Mouse (Mus musculus): Measurements from ENCODE around the gene Foxk1. TPM values are rescaled to one million over a fixed set of nuclear protein-coding genes. Genes with fewer than 3 reads are reported as not detected.

The Foxk1 gene
- total and polyA plus RNA-seq, 3 experiments: 8.2 to 20.2 TPM; not detected in 1

DNA sequence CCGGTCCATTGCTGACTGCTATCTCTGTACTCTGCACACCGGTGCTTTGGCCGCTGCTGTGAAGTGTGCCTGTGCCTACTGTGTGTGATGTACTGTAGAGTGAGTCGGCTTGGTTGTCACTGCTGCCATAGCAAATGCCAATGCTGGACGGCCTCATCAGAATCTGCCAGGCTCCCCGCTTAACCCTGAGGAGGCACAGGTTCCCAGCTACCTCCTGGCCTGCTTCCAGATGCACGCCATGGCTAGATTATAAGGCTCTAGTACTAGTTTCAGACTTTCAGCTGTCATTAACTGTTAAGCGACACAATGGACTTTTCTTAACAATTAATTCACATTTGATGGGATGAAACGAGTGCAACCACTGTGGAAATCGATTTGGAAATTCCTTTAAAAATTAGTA, 21.8 kb downstream of the Foxk1 start:
- H3K4me1 ChIP-seq (ENCODE audit: control insufficient read depth in 1 of 2, insufficient read depth in 2 of 2, low read length in 2 of 2): no peaks in the 10 kb centered on the region
- H3K9me3 ChIP-seq (replicated peaks; ENCODE audit: insufficient read depth, low read length): no peaks in the 10 kb centered on the region

DNA sequence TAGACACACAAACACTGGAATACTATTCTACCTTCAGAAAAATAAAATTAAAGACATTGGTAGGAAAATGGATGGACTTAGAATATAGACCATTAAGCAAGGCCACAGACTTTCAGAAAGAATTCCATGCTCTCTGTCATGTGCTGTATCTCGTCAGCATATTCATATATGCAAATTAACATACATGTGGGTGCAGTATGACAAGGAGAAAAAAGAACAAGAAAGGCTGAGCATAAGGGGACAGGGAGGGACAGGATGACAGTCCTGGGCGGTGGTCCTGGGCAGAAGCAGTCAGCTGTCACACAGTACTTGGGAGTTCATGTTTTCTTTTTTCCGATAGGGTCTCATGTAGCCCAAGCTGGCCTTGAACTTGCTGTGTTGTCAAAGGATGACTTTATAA, 22.4 kb downstream of the Foxk1 start:
- TF ChIP-seq CHD2 (IDR thresholded peaks at IDR 0.05; ENCODE audit: low read length) (no peak), CHD1 (IDR thresholded peaks at IDR 0.05; ENCODE audit: low read depth, low read length) (no peak), NRF1 (IDR thresholded peaks at IDR 0.05; ENCODE audit: insufficient read depth, low read depth, low read length, poor library complexity, severe bottlenecking) (no peak), ZMIZ1 (IDR thresholded peaks at IDR 0.05; ENCODE audit: low read depth, low read length) (no peak), GATA1 (IDR thresholded peaks at IDR 0.05; ENCODE audit: low read depth, low read length) (no peak), ZC3H11A (IDR thresholded peaks at IDR 0.05; ENCODE audit: low read depth, low read length) (no peak), TBP (IDR thresholded peaks at IDR 0.05; ENCODE audit: low read depth, low read length) (no peak), SMC3 (IDR thresholded peaks at IDR 0.05; ENCODE audit: low read depth, low read length) (no peak), SIN3A (IDR thresholded peaks at IDR 0.05; ENCODE audit: low read length) (no peak), MXI1 (IDR thresholded peaks at IDR 0.05; ENCODE audit: low read depth, low read length) (no peak), TCF12 (IDR thresholded peaks at IDR 0.05; ENCODE audit: low read depth, low read length) (no peak), BHLHE40 (IDR thresholded peaks at IDR 0.05; ENCODE audit: borderline replicate concordance, low read depth, low read length) (no peak), TAL1 (IDR thresholded peaks at IDR 0.05; ENCODE audit: low read length) (no peak), POLR2AphosphoS2 (IDR thresholded peaks at IDR 0.05; ENCODE audit: low read length) (no peak)
- Histone ChIP-seq H3K4me3 (ENCODE audit: control insufficient read depth in 1 of 2, insufficient read depth in 1 of 2, low read depth in 2 of 2, low read length in 2 of 2) (no peak overlapping the region), H3K4me1 (ENCODE audit: control insufficient read depth in 1 of 2, insufficient read depth in 2 of 2, low read length in 2 of 2) (no peaks in the 10 kb centered on the region; a peak in 1 of 4 replicates), H3K36me3 (ENCODE audit: control insufficient read depth in 1 of 2, insufficient read depth in 2 of 2, low read length in 2 of 2) (no peaks in the 10 kb centered on the region; a peak in 1 of 4 replicates), H3K27me3 (ENCODE audit: control insufficient read depth in 1 of 2, insufficient read depth in 2 of 2, low read length in 2 of 2) (no peaks in the 10 kb centered on the region), H3K27ac (ENCODE audit: control insufficient read depth, low read depth, low read length) (no peak overlapping the region), H3K79me2 (ENCODE audit: control insufficient read depth, insufficient read depth, low read length, poor library complexity) (peaks cover 1% of the 10 kb centered on the region; the same call in 1 of the 2 replicates), H3K9me3 (replicated peaks; ENCODE audit: insufficient read depth, low read length) (no peaks in the 10 kb centered on the region), H3K9ac (ENCODE audit: control insufficient read depth, low read depth, low read length, poor library complexity, severe bottlenecking) (no peak overlapping the region)
- DNase-seq (ENCODE audit: low read depth, low spot score): no peak

More for the DNA sequence above, 21.8 kb downstream of the Foxk1 start:
- Histone ChIP-seq H3K9ac (ENCODE audit: control insufficient read depth, low read depth, low read length, poor library complexity, severe bottlenecking) (no peak overlapping the region), H3K79me2 (ENCODE audit: control insufficient read depth, insufficient read depth, low read length, poor library complexity) (peaks cover 1% of the 10 kb centered on the region), H3K4me3 (ENCODE audit: control insufficient read depth in 1 of 2, insufficient read depth in 1 of 2, low read depth in 2 of 2, low read length in 2 of 2) (no peak overlapping the region), H3K36me3 (ENCODE audit: control insufficient read depth in 1 of 2, insufficient read depth in 2 of 2, low read length in 2 of 2) (no peaks in the 10 kb centered on the region; a peak in 1 of 4 replicates), H3K27ac (ENCODE audit: control insufficient read depth, low read depth, low read length) (no peak overlapping the region), H3K27me3 (ENCODE audit: control insufficient read depth in 1 of 2, insufficient read depth in 2 of 2, low read length in 2 of 2) (no peaks in the 10 kb centered on the region)
- TF ChIP-seq ZKSCAN1 (IDR thresholded peaks at IDR 0.05; ENCODE audit: low read depth, low read length) (no peak), MAZ (IDR thresholded peaks at IDR 0.05; ENCODE audit: low read depth, low read length) (no peak), MAFK (IDR thresholded peaks at IDR 0.05; ENCODE audit: borderline replicate concordance, low read depth, low read length) (no peak), SIN3A (IDR thresholded peaks at IDR 0.05; ENCODE audit: low read length) (no peak), E2F4 (IDR thresholded peaks at IDR 0.05; ENCODE audit: borderline replicate concordance, low read depth, low read length) (no peak), MYC (IDR thresholded peaks at IDR 0.05; ENCODE audit: low read depth, low read length) (no peak), POLR2AphosphoS5 (IDR thresholded peaks at IDR 0.05; ENCODE audit: borderline replicate concordance, low read depth, low read length) (no peak), MYB (IDR thresholded peaks at IDR 0.05; ENCODE audit: low read depth, low read length) (no peak), RAD21 (IDR thresholded peaks at IDR 0.05; ENCODE audit: low read depth, low read length) (no peak), MAX (IDR thresholded peaks at IDR 0.05; ENCODE audit: low read length) (no peak), NELFE (IDR thresholded peaks at IDR 0.05; ENCODE audit: low read depth, low read length) (no peak), POLR2A (IDR thresholded peaks at IDR 0.05; ENCODE audit: control insufficient read depth in 1 of 2, insufficient read depth in 1 of 2, low read depth in 1 of 2, low read length in 2 of 2, poor library complexity in 1 of 2) (no peak), POLR2AphosphoS2 (IDR thresholded peaks at IDR 0.05; ENCODE audit: low read length) (no peak), SMC3 (IDR thresholded peaks at IDR 0.05; ENCODE audit: low read depth, low read length) (no peak), JUND (IDR thresholded peaks at IDR 0.05; ENCODE audit: low read depth, low read length) (no peak), USF2 (IDR thresholded peaks at IDR 0.05; ENCODE audit: borderline replicate concordance in 1 of 2, insufficient read depth in 1 of 2, low read depth in 1 of 2, low read length in 2 of 2) (no peak)
- no peak for DNase-seq (ENCODE audit: low read depth, low spot score)

All from MEL (cell line).